Mouse (Mus musculus) regulatory T cell (primary cell): Measurements from ENCODE around the gene Fam227b.

Source experiments
- in situ Hi-C: fragments of 300-600 bp; cut with MboI, MseI; formaldehyde crosslinking; loops from one replicate; pipeline ENCODE4 v1.15.1; 2025; ENCODE audit warnings: high pct_unique_total_duplicates

Gene Fam227b

DNA sequence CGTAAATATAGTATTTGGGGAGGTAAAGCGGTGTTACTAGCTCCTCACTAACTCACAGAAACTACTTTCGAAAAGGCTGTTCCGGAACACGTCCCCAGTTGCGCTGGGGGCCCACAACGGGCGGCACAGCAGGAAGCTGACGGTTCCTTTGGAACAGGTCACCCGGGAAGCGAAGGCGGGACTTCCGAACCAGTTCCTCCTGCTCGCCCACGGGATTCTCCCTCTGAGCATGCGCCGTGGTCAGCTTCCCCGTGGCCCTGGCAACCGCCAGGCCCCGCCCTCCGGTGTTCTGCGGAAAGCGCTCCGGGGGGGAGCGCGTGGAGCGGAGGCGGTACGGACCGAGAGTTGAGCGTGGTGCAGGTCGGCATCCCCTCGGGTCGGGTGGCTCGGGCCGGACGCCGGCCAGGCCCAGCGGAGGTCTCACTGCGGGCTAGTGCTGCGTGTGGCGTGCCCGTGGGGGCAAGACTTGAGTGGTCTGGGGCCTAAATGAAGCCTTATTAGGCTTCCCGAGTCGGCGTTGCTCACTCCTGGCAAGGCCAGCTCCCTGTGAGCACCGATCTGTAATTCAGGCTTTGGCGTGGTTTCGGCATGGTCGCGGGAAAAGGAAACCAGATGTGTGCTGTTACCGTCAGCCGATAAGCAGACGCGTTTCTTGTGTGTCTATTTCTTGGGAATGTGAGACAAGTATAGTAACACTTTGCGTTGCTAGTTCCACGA lies at the start of gene Fam227b, which contains the start of gene Dtwd1:
Gene Fam227b, minus strand, starts transcription at position 150 of the 717 bp plus-strand sequence.
Gene Dtwd1, plus strand, starts transcription at position 287 of the 717 bp plus-strand sequence.
- in situ Hi-C loops = no loop called here

DNA sequence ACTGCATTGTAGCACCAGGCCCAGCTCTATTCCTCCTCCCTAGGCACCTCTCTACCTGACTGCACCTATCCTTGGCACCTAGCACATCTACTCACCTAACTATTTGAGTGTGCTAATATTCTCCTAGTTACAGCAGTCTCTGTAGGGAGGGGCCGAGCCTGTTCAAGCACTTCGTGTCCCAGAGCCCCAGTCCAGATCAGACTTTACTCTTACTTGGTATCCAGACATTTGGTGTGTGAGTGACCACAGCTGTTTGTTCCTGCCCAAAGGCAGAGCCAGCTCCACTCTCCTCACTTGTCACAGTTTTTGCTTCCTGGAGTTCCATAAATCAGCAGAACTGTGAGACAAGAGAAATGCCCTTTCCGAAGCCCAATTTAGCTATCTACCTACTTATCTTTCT lies 47.2 kb upstream of the Fam227b start:
- in situ Hi-C loops = no loop called here

DNA sequence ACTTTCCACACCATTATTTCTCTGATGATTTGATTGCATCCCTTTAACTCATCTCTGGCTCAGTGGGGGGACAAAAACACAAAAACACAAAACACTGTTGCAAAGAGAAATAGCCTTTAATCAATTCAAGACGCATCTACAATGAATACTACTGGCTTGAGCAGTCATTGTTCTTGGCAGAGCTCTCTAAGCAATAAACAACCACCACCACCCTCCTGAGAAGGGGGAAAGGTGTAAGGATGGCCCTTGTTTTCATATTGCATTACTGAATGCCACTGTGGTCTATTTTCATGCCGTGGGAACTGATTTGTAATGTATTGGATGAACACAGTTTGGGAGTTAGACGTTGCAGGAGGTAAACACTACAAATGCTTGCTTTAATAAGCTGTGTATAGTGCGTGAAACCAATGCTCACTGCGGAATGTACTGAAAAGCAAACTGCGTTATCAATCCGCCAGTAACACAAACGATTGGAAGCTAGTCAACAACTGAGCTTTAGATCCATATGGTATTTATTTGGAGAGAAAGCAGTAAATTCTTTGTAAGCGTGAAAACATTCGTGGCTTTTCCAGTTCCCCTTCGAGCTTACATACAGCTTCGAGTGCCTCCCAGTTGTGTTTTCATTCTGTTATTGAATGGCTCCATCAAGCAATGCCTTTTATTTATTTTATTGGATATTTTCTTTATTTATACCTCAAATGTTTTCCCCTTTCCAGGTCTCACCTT lies 44.0 kb upstream of the Fam227b start:
- in situ Hi-C loops = no loop called here

DNA sequence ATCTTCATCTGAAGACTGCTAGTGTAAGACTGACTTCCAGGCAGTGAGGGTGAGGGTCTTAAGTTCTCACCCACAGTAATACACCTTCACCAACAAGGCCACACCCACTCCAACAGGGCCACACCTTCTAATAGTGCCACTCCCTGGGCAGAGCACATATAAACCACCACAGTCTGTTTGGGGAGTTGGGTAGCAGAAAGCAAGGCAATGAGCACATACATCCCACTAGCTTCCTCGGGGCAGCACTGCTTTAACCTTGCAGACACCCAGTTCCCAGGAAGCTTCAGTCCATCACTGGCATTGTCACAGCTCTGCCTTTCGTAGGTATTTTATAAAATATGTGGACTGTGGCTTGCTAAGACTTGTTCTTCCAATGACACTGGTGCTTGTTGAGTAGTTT lies 40.3 kb upstream of the Fam227b start:
- in situ Hi-C loops = no loop called here

DNA sequence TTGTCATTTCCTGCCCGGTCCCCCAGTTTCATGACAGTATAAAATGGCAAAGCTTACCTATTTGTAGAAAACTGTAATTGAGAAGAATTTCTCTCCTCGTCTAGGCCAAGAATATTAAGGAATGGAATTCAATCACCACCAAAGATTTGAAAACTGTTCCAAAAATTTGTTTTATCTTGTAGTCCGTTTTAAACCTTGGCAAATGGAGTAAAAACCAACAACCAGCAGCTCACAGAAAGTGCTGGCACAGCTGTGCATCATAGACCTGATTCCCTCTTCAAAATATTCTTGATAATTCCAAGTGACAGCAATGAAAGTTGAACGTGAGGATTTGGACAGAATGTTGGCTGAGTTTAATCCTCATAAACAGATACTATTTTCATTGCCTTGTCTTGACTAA lies 39.5 kb upstream of the Fam227b start:
- in situ Hi-C loops = no loop called here

DNA sequence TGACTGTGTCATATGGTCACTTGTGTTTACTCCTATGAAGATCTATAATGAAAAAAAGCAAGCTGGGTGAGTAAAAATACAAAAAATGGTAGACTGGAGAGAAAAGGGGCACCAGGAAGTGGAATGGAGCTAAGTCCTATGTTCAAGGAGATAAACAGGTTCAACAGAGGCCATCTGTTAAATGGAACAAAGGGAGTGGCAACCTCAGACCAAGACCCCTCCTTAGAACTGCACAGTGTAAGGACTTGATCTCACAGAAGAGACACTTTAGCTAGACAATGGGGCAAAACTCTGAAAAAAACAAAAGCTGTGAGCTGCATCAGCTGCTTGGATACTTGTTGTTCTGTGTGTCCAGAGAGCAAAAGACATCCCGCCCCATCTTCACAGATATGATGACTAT lies 19.6 kb upstream of the Fam227b start:
- in situ Hi-C loops = no loop called here

DNA sequence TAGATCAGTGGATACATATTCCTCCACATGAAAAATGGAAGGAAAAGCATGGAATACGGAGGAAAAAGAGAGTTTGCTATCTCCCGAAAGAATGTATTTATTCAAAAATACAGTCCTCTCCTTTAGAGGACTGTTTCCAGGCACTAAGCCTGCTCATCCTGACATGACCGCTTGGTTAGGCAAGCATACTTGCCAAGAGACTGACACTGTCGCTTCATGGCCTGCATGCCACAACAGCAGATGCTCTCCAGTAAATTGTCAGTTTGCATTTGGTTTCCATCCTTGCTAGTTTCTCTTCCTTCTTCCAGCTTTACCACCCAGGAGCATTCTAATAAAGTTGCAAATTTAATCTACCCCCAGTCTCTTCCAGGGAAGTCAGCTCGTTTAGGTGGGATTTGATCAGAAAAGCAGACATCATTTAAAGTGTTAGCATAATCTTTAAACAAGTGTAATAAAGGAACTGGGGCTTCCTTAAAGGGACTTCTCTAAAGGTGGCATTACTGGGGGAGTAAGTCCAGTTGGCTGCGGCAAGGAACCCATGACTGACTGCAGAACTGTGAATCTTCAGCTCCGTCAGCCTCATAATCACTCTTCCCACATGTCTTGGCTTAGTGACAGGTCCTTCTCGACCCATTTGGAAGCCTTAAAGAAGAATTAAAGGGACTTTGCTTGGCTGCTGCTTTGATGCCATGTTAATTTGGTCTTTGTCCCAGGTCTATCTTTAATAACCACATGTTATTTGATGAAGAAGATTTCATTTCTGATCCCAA lies 15.2 kb upstream of the Fam227b start:
- in situ Hi-C loops = no loop called here

DNA sequence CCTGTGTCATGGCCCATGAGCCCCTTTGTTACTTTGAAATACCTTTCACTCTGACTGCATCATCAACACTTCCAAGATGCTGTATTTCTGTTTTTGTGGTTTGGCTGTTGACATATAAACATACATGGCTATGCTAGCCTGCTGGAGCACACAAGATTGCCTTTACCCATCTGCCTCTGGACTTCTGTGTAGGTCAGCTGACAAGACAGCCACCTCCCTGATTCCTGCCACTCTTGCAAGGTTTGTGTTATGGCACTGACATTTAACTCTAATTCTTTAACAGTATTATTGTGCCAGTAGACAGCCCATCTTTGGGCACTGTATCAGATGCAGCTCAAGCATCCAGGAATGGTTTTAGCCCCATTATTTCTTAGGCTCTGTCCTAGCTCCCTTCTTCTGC lies 14.5 kb upstream of the Fam227b start:
- in situ Hi-C loops = no loop called here

DNA sequence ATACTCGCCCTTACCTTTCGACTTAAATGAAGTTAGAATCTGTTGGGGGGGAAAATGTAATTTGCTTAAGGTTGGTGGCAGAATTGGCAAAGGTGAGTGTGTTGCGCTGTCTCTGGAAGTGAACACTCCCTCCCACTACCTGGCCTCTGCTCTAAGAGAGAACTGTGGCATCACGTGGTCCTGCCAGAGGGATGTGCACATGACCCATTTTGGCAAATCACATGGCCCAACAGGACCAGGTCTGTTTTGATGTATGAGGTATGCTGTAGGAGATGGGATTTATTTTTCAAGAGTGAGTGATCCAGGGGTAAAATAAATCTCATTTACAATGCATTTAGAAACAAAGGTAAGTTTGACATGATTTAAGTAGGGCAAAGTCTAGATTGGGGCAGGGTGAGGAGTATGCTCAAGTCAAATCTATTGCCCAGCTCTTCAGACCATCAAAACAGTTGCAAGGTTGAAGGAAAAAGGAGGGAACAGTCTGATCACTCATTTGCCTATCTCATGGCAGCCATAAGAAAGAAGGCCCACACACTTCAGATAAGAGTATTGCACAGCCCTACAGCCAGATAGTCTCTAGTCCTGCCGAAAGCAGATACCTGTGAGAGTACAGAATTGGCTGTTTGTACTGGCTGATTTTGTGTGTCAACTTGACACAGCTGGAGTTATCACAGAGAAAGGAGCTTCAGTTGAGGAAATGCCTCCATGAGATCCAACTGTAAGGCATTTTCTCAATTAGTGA lies 13.6 kb upstream of the Fam227b start:
- in situ Hi-C loops = no loop called here

DNA sequence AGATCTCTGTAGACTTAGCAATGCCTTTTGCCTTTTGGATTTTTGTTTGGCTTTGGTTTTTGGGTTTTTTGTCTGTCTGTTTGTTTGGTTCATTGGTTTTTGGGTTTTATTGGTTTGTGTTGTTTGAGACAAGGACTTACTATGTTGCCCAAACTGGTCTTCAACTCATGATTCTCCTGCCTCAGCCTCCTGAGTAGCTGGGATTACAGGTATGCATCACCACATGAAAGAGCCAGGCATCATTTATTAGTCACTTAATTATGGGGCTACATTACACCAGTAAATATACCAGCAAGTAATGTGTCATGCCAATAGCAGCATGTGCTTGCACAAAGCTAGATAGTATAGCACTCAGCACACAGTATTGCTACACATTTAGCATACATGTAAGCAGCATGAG lies 4.1 kb downstream of the Fam227b start:
- in situ Hi-C loops = no loop called here

DNA sequence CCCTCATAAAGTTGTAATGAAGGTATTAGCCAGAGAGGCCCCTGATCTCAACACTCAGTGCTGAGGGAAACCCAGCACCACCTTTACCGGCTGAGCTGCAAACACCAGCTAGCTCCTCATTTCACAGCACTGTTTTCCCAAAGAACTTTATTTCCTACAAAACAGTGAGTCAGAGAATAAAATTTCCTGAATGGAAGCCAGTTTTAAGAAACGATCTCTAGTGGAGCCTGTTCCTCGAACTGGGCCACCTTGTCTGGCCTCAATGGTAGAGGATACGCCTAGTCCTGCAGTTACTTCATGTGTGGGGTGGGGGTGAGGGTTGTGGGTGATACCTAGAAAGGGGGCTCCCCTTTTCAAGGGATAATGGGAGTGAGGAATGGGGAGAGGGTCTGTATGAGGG lies 57.2 kb downstream of the Fam227b start:
- in situ Hi-C loops = no loop called here

DNA sequence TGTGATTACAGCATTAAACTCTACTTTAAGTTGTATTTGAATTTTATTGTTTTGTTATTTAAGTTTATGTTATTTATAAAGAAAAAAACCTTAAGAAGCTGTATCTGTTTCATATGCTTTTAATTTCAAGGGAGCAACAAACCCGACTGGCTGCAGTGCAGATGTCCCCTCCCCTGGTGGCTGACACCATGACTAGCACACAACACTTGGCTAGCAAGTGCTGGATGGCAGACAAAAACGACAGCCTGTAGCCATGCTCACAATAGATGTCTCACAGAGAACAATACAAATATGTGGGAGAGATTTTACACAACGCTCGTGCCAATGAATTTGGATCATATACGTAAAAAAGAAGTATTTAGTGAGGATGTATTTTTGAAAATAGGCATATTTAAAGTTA lies 61.4 kb downstream of the Fam227b start:
- in situ Hi-C loops = no loop called here

DNA sequence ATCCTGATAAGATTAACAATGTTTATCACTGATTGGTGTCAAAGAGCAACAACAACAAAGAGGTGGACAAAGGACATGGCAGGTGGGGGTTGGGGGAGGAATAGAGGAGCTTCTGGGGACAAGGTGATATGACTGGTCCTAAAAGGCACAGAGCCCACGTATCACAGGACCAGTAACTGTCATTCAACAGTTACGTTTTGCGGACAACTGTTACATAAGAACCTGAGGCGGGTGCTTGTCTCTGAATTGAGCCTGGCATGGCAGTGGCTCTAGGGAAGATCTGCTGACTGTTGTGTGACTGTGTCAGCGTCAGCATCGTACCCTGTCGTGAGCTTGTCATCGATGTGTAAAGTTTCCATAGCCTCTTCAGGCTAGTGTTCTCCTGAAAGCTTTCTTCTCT lies 65.6 kb downstream of the Fam227b start:
- in situ Hi-C loops = no loop called here

DNA sequence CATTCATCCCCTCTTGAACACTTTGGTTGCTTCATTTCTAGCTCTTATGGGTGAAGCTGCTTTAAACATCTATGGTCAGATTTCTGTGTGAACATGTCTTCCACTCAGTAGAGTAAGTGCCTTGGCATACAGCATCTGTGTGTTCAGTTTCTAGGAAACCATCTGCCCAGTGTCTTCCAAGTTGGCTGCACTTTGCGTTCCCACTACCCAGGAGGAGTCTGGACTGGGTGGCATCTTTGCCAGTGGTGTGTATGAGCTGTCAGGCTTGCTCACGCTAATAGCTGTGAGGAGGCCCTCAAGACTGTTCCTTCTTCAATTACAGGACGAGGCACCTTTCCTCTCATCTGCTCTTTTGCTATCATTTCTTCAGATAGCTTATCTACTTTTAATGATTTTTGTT lies 67.5 kb downstream of the Fam227b start:
- in situ Hi-C loops = no loop called here

DNA sequence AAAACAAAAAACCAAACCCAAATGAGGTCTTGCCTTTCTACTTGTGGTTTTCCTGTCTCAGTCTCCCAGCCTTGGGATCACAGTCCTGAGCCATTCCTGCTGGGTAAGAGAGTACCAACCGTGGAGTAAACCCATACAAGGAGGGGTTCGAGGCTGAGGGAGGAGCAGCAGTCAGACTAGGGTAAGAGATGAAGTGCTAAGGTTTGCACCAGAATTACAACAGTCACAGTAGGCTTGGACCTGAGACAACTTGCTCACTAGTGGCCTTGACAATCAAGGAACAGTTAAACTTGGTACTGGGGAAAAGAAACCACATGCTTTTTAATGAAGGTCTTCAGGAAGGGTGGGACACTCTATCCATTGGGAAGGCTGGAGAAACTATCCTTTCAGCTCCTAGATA lies 72.7 kb downstream of the Fam227b start:
- in situ Hi-C loops = no loop called here

DNA sequence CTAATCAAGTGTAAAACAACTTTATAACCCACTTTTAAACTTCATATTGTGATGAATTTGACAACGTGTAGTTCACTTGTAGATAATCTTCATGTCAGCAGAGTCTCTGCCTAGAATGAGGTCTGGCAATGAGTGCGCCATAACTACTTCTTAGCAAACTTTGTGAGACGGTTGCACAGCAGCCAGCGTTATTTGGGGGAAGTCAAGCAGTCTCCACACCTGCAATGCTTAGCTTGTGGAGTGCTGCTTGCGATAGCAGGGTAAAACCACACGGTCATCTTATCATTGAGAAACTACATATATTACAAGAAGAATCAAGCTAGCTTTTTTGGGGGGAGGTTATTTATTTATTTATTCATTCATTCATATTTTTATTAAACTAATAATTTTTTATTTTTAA lies 75.3 kb downstream of the Fam227b start:
- in situ Hi-C loops = no loop called here

DNA sequence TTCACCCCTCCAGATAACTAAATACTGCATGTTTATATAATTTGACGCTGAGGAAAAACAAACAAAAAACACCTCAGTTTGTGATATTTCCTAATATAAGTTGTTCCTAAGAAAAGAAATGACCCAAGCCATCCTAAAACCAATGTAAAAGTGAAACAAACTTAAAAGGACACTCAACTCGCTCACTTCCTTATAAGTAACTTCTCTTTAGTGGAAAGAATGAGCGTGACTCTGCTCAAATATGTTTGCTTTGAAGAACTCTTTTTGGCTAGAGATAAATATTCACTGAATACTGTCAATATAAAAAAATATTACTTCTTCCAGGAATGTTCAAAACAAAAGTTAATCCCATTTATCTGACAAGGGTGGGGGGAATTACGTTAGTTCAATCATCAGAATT lies 78.1 kb downstream of the Fam227b start:
- in situ Hi-C loops = no loop called here

DNA sequence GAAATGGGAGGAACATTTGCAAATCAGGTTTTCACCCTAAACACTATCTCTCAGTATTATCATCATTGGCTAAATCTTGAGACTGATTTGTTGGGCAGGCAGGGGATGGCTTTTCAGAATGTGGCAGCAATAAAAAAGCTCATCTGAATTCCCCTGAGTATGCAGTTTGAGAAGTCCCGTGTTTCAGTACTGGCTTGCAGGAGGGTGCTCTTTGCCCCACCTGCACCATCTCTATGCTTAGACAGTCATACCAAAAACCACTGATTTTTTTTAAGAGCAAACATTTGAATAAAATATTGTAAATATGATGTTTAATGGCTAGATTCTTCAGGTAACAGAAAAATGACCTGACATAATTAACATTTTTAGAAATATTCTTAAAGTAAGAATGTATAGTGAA lies 82.1 kb downstream of the Fam227b start:
- in situ Hi-C loops = no loop called here

DNA sequence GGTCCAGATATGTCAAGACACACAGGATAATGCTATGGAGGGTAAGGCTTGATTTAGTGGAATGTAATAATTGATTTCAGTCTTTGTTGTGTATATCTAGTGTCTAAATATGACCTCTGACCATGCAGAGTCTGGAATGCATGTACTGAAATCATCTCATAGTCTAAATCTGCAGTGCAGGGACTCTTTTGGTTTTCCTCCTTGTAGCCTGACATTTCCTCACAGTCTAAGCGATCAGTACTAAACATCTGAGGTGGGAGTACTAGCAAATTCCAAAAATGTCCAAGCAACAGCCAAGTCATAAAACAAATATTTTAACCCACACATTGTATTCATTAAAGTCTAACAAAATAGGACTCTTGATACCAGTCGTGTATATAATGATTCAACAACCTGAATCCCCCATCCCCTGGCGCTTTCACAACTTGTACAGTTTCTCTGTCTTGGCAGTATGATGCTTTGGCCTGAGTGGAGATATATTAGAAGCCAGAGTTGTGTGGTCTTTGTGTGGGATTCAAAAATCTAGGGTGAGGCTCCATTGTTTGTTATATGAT lies 86.4 kb downstream of the Fam227b start:
- in situ Hi-C loops = no loop called here

DNA sequence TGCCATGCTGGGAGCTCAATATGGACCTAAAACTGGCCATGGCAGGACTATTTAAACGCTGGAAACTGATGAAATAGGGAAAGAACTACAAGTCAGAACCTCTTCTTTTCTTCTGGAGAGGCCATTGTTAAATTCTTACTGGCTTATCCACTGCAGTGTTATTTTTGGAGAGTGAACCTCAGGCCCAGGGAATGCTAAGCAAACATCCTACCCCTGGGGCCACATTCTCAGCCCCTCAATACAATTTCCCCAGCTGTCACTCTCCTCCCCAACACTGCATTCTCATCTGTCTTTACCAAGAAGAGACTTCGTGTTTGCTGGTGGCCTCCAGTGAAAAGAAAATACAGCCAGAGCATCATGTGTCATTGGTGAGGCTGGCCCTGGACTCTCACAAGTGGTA lies 87.0 kb downstream of the Fam227b start:
- in situ Hi-C loops = no loop called here

DNA sequence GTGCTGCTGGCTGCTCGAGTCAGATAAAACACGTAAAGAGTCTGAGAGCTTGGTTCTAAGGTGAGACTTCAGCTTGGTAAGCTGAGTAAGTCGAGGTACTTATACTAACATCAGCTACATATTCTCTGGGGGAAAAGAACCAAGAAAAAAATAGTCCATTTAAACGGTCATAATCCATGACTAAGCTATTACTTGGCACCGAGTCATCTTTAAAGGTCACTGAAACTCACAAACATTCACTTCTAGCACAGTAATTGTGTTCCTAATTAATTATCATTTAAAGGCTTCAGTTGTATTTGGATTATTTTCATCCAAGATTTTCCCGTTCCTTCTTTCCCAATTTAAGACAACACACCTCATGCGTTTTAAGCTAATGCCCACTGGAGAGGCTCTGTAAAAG lies 88.9 kb downstream of the Fam227b start:
- in situ Hi-C loops = no loop called here
